Mouse (Mus musculus): ENCODE data around the gene Rag2. TPM values are rescaled to one million over a fixed set of nuclear protein-coding genes. Genes with fewer than 3 reads are reported as not detected.
A peak's percentile ranks its signal among the peaks of the same experiment; 100 is the strongest.

Rag2 gene
- polyA plus RNA-seq, 1 experiment from 2014 or later, result not detected

GRCm38 (mm10) chr2:101668751-101669150 lies 44.2 kb downstream of the Rag2 start:
- Histone ChIP-seq H3K27me3 (replicated peaks; ENCODE audit: low read depth, poor library complexity, severe bottlenecking) (no peaks in the 10 kb centered on the region), H3K36me3 (replicated peaks) (no peaks in the 10 kb centered on the region), H3K4me1 (0 out of 2 replicates have a peak, but pooled peaks cover 3% of the 10 kb centered on the region), H3K27ac (replicated peaks) (no peak overlapping the region), H3K9me3 (no peaks in the 10 kb centered on the region), H3K4me3 (no peak overlapping the region)
- WGBS, result 90% methylated on average over 3 of the region's 3 CpGs
- DNase-seq (ENCODE audit: low spot score), result no peak

- no peaks in the 10 kb centered on the region for H3K36me3 ChIP-seq (replicated peaks)
- 81% methylated on average over 3 of the region's 3 CpGs for WGBS
- H3K27me3 ChIP-seq (replicated peaks; ENCODE audit: low read depth, poor library complexity, severe bottlenecking), result 0 out of 2 replicates have a peak, but pooled peaks cover 3% of the 10 kb centered on the region
- no peaks in the 10 kb centered on the region for H3K9me3 ChIP-seq
- H3K27ac ChIP-seq (replicated peaks), result no peak overlapping the region
- no peak overlapping the region for H3K4me3 ChIP-seq
- H3K4me1 ChIP-seq, result no peaks in the 10 kb centered on the region
- DNase-seq (ENCODE audit: low spot score), result no peak
Measured at GRCm38 (mm10) chr2:101673547-101673946, 49.0 kb downstream of the Rag2 start.

GRCm38 (mm10) chr2:101678236-101679021 lies 53.9 kb downstream of the Rag2 start, which contains the start of gene Traf6:
Gene Traf6, plus strand, starts transcription at chr2:101678429.
- DNase-seq (ENCODE audit: low spot score), result peak; percentile 92
- WGBS, result under 1% methylated on average over 68 of the region's 68 CpGs
- Histone ChIP-seq H3K9me3 (no peaks in the 10 kb centered on the region), H3K27me3 (replicated peaks; ENCODE audit: low read depth, poor library complexity, severe bottlenecking) (0 out of 2 replicates have a peak, but pooled peaks cover 3% of the 10 kb centered on the region), H3K4me3 (peak within 1 kb of the TSS; percentile 99), H3K36me3 (replicated peaks) (peaks cover 9% of the 10 kb centered on the region), H3K4me1 (peaks cover 12% of the 10 kb centered on the region), H3K27ac (replicated peaks) (peak within 1 kb of the TSS; percentile 90)

GRCm38 (mm10) chr2:101679164-101679784 lies 54.8 kb downstream of the Rag2 start:
- DNase-seq (ENCODE audit: low spot score), result peak; percentile 34
- peak overlapping the region; percentile 99 for H3K4me3 ChIP-seq
- peak overlapping the region; percentile 90 for H3K27ac ChIP-seq (replicated peaks)
- H3K36me3 ChIP-seq (replicated peaks), result peaks cover 9% of the 10 kb centered on the region
- H3K27me3 ChIP-seq (replicated peaks; ENCODE audit: low read depth, poor library complexity, severe bottlenecking), result 0 out of 2 replicates have a peak, but pooled peaks cover 3% of the 10 kb centered on the region
- 5% methylated on average over 15 of the region's 15 CpGs for WGBS
- H3K4me1 ChIP-seq, result peaks cover 12% of the 10 kb centered on the region
- H3K9me3 ChIP-seq, result no peaks in the 10 kb centered on the region

Other genes with a start within 250 kb of the Rag2 start
- 0.10 and 0.11 TPM in 2 replicates for gene Rag1, start 24.8 kb downstream of the Rag2 start, polyA plus RNA-seq (2016; fragmentation: Nextera tagmentation; extraction: Ambion mirVana)
- gene B230118H07Rik, start 24.8 kb downstream of the Rag2 start, polyA plus RNA-seq (2016; fragmentation: Nextera tagmentation; extraction: Ambion mirVana), result 47.2 and 52.1 TPM in 2 replicates
- 16.1 and 16.5 TPM in 2 replicates for gene Traf6, start 53.7 kb downstream of the Rag2 start, polyA plus RNA-seq (2016; fragmentation: Nextera tagmentation; extraction: Ambion mirVana)